Mouse (Mus musculus) retina, adult 2 months (tissue): ENCODE measurements at regions not wholly inside any gene's neighbourhood (a gene's known extent, or its start where the extent isn't known, plus 50 kb on each side); places are given as distances from the start of the nearest gene placed in this dataset.

Experiments used
- DNase-seq: peaks from one replicate; pipeline ENCODE4 v3.0.0-alpha.2; 2012; ENCODE audit warnings: low read depth, low spot score

GRCm38 (mm10) chr1:181299826-181300225, 52.6 kb upstream of the Cnih3 start:
- DNase-seq: no peak

- no peak for DNase-seq
Measured at GRCm38 (mm10) chr1:181302151-181302550, 50.3 kb upstream of the Cnih3 start.
